Mouse (Mus musculus): ENCODE measurements around the gene Pdzrn4. TPM values are rescaled to one million over a fixed set of nuclear protein-coding genes. Genes with fewer than 3 reads are reported as not detected.
A peak's percentile ranks its signal among the peaks of the same experiment; 100 is the strongest.
"Not testable (repeated sequence)": the region's sequence is repeated elsewhere in the genome, so short reads cannot be mapped to it uniquely, and the experiment has no call there.

The Pdzrn4 gene
- total RNA-seq (2021), result 1 to 10 TPM; 1.8 to 2.9 TPM
- long read RNA-seq, experiment 1, partial matches to known transcripts, result 0 of 2 reads
- long read RNA-seq, experiment 1, other reads (novel, unspliced or antisense), result 2 of 2 reads
- long read RNA-seq, experiment 2, partial matches to known transcripts, result 0 of 1 reads
- long read RNA-seq, experiment 2, other reads (novel, unspliced or antisense), result 1 of 1 reads

GRCm38 (mm10) chr15:92396770-92397608 lies at the start of gene Pdzrn4:
TSS of gene Pdzrn4 (plus strand) at chr15:92396881.
- DNase-seq, result peak; percentile 50 to 59
- intact Hi-C loops (cut with DNase I), result no loop called here

GRCm38 (mm10) chr15:92347426-92347825 lies 49.3 kb upstream of the Pdzrn4 start:
- intact Hi-C loops (cut with DNase I), result no loop called here
- no peak for DNase-seq

- DNase-seq, result no peak
- intact Hi-C loops (cut with DNase I), result no loop called here
These were observed 48.8 kb upstream of the Pdzrn4 start for GRCm38 (mm10) chr15:92347902-92348301.

GRCm38 (mm10) chr15:92348453-92348852 lies 48.2 kb upstream of the Pdzrn4 start:
- intact Hi-C loops (cut with DNase I); DNase-seq: not testable (repeated sequence)

GRCm38 (mm10) chr15:92364153-92364552 lies 32.5 kb upstream of the Pdzrn4 start:
- peak; percentile 15 to 20 for DNase-seq
- intact Hi-C loops (cut with DNase I), result no loop called here

- intact Hi-C loops (cut with DNase I), result no loop called here
- DNase-seq, result no peak
These were observed 32.1 kb upstream of the Pdzrn4 start for GRCm38 (mm10) chr15:92364592-92364991.

GRCm38 (mm10) chr15:92394811-92395210 lies 1.9 kb upstream of the Pdzrn4 start:
- no peak for DNase-seq
- intact Hi-C loops (cut with DNase I), result no loop called here

- intact Hi-C loops (cut with DNase I), result no loop called here
- no peak for DNase-seq
These were observed 2.1 kb downstream of the Pdzrn4 start for GRCm38 (mm10) chr15:92398747-92399146.

- intact Hi-C loops (cut with DNase I), result no loop called here
- no peak for DNase-seq
These were observed 2.6 kb downstream of the Pdzrn4 start for GRCm38 (mm10) chr15:92399278-92399677.

GRCm38 (mm10) chr15:92401554-92401953 lies 4.9 kb downstream of the Pdzrn4 start:
- no peak for DNase-seq
- intact Hi-C loops (cut with DNase I), result no loop called here

- intact Hi-C loops (cut with DNase I), result no loop called here
These were observed 18.6 kb downstream of the Pdzrn4 start for GRCm38 (mm10) chr15:92415323-92415722.

GRCm38 (mm10) chr15:92416141-92416540 lies 19.5 kb downstream of the Pdzrn4 start:
- DNase-seq, result no peak
- intact Hi-C loops (cut with DNase I), result no loop called here

More at GRCm38 (mm10) chr15:92415323-92415722, 18.6 kb downstream of the Pdzrn4 start:
- DNase-seq, result no peak

GRCm38 (mm10) chr15:92416658-92417057 lies 20.0 kb downstream of the Pdzrn4 start:
- intact Hi-C loops (cut with DNase I), result no loop called here
- DNase-seq, result no peak

GRCm38 (mm10) chr15:92417120-92417519 lies 20.4 kb downstream of the Pdzrn4 start:
- DNase-seq, result no peak
- intact Hi-C loops (cut with DNase I), result no loop called here

- DNase-seq, result no peak
These were observed 37.9 kb downstream of the Pdzrn4 start for GRCm38 (mm10) chr15:92434605-92435004.

GRCm38 (mm10) chr15:92435306-92435705 lies 38.6 kb downstream of the Pdzrn4 start:
- no peak for DNase-seq
- intact Hi-C loops (cut with DNase I), result loop anchor here (2.0 kb wide), 2 partner anchors 171 to 781 kb away; no protein-coding TSS in a partner anchor

More at GRCm38 (mm10) chr15:92434605-92435004, 37.9 kb downstream of the Pdzrn4 start:
- intact Hi-C loops (cut with DNase I), result loop anchor here (2.0 kb wide), 2 partner anchors 170 to 782 kb away; no protein-coding TSS in a partner anchor

GRCm38 (mm10) chr15:92441630-92442180 lies 45.0 kb downstream of the Pdzrn4 start:
- DNase-seq, result no peak
- intact Hi-C loops (cut with DNase I), result loop anchor here (10.0 kb wide), 1 partner anchor 563 kb away; no protein-coding TSS in a partner anchor

- DNase-seq, result peak in 1 of 2 experiments; percentile 34
- intact Hi-C loops (cut with DNase I), result loop anchor here (5.0 to 10.0 kb wide), 2 partner anchors 557 to 770 kb away; no protein-coding TSS in a partner anchor
These were observed 51.0 kb downstream of the Pdzrn4 start for GRCm38 (mm10) chr15:92447708-92448147.

- DNase-seq, result no peak
- intact Hi-C loops (cut with DNase I), result loop anchor here (5.0 to 10.0 kb wide), 2 partner anchors 556 to 768 kb away; no protein-coding TSS in a partner anchor
These were observed 52.4 kb downstream of the Pdzrn4 start for GRCm38 (mm10) chr15:92449112-92449511.

GRCm38 (mm10) chr15:92452620-92453019 lies 55.9 kb downstream of the Pdzrn4 start:
- DNase-seq, result no peak
- intact Hi-C loops (cut with DNase I), result no loop called here

- intact Hi-C loops (cut with DNase I), result no loop called here
- no peak for DNase-seq
These were observed 85.5 kb downstream of the Pdzrn4 start for GRCm38 (mm10) chr15:92482198-92482597.

All from heart, postnatal 14 days (tissue).